Mouse (Mus musculus) liver, embryonic 12.5 days (tissue): Measurements from ENCODE around the gene Morc2b. TPM values are rescaled to one million over a fixed set of nuclear protein-coding genes. Genes with fewer than 3 reads are reported as not detected.

ENCODE experiments used
- polyA plus RNA-seq: library from polyadenylated mRNA; unstranded; fragments of >200 nt; fragmentation: Nextera tagmentation; extraction: Ambion mirVana; gene quantifications from 2 replicates; pipeline ENCODE4 v1.2.1, GENCODE M21; 2016

Morc2b gene
- polyA plus RNA-seq, 1 experiment from 2014 or later, result not detected

Other genes starting within 250 kb of the Morc2b start
- 1.8 and 2.8 TPM in 2 replicates for gene Zfp870, start 248.0 kb downstream of the Morc2b start, polyA plus RNA-seq
- not detected in 2 replicates for gene Cyp4f14, start 222.3 kb downstream of the Morc2b start, polyA plus RNA-seq
- gene Cyp4f13, start 192.3 kb downstream of the Morc2b start, polyA plus RNA-seq, result 5.2 and 5.4 TPM in 2 replicates
- gene Zfp472, start 173.9 kb downstream of the Morc2b start, polyA plus RNA-seq, result 7.0 and 7.7 TPM in 2 replicates
- gene Zfp952, start 146.6 kb downstream of the Morc2b start, polyA plus RNA-seq, result 4.3 and 4.4 TPM in 2 replicates
- 3.3 and 3.5 TPM in 2 replicates for gene Zfp763, start 106.3 kb downstream of the Morc2b start, polyA plus RNA-seq
- not detected in 2 replicates for gene 4921501E09Rik, start 71.6 kb downstream of the Morc2b start, polyA plus RNA-seq
- gene Zfp563, start 50.4 kb downstream of the Morc2b start, polyA plus RNA-seq, result 1.7 and 1.9 TPM in 2 replicates
- gene Olfr55, start 28.8 kb upstream of the Morc2b start, polyA plus RNA-seq, result not detected in 2 replicates
- not detected in 2 replicates for gene Olfr239, start 51.6 kb upstream of the Morc2b start, polyA plus RNA-seq
- not detected in 2 replicates for gene Olfr1564, start 82.0 kb upstream of the Morc2b start, polyA plus RNA-seq
- gene Zfp955a, start 115.5 kb upstream of the Morc2b start, polyA plus RNA-seq, result 6.1 and 7.0 TPM in 2 replicates
- 0.02 TPM in 1 of 2 replicates, not detected in the other for gene Olfr63, start 125.0 kb upstream of the Morc2b start, polyA plus RNA-seq
- 4.0 and 4.2 TPM in 2 replicates for gene Zfp955b, start 149.9 kb upstream of the Morc2b start, polyA plus RNA-seq
- gene Zfp81, start 219.2 kb upstream of the Morc2b start, polyA plus RNA-seq, result 4.5 and 5.3 TPM in 2 replicates